In the genomic region with DNA sequence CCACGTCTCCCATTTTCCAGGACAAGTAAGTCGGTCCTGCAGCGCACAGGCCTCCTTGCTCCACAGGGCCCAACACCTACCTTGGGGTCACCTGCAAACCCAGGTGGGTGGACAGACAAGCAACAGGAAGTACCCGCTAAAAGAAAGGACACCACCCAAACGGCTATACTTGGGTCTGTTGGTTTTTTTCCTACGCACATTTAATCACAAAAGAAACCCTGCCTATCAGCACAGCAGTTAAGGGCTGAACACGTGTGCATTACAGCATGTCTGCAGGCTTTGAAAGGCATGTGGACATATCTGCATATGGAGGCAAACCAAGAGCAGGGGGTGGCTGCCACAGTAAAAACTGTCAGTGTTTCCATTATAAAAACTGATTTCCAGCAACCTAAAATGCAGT, we compare ENCODE assay signal across 1 mouse cellular context.
TF ChIP-seq lines count a peak whose summit lies in the region.

No protein-coding gene starts in this region.

TF ChIP-seq in MEL, 35 proteins besides CTCF, POLR2A, EP300 and RAD21 (continued from another document):
- TF ChIP-seq POLR2AphosphoS5 (IDR thresholded peaks at IDR 0.05; ENCODE audit: borderline replicate concordance, low read depth, low read length) (no peak), MEF2A (IDR thresholded peaks at IDR 0.05; ENCODE audit: extremely low read depth, insufficient replicate concordance, low read depth, low read length, poor library complexity, severe bottlenecking) (no peak), TBP (IDR thresholded peaks at IDR 0.05; ENCODE audit: low read depth, low read length) (no peak), SIN3A (IDR thresholded peaks at IDR 0.05; ENCODE audit: low read length) (no peak), TAL1 (IDR thresholded peaks at IDR 0.05; ENCODE audit: low read length) (no peak), BHLHE40 (IDR thresholded peaks at IDR 0.05; ENCODE audit: borderline replicate concordance, low read depth, low read length) (0 out of 2 replicates have a peak, but pooled peaks have one; percentile 20)
